Mouse (Mus musculus): ENCODE measurements around the gene Crlf1.
A peak's percentile ranks its signal among the peaks of the same experiment; 100 is the strongest.

GRCm38 (mm10) chr8:70549412-70550184, 56.6 kb downstream of the Crlf1 start:
- peak; percentile 11; the same call in 1 of the 2 replicates for TF ChIP-seq CTCF (IDR thresholded peaks at IDR 0.05)
- TF ChIP-seq EP300 (IDR thresholded peaks at IDR 0.05): no peak

All from lung, postnatal 0 days (tissue).